Mouse (Mus musculus) hindbrain, postnatal 0 days (tissue): ENCODE results near the gene Cdhr1. TPM values are rescaled to one million over a fixed set of nuclear protein-coding genes. Genes with fewer than 3 reads are reported as not detected.

Experiments used
- ATAC-seq: fragments of 200-750 bp; cut with Nextera tagmentation; 2 replicates; pipeline ENCODE4 v1.8.0; 2017; ENCODE audit warnings: mild to moderate bottlenecking, moderate TSS enrichment, moderate library complexity
- DNase-seq: peaks from one replicate; pipeline ENCODE4 v3.0.0-alpha.2; 2015; ENCODE audit warnings: low spot score
- H3K27ac ChIP-seq: fragments of 300-500 bp; sonication (generic); 2 replicates; pipeline ENCODE4 v1.5.1; 2014; ENCODE audit warnings: mild to moderate bottlenecking
- H3K27me3 ChIP-seq: fragments of 300-500 bp; sonication (generic); 2 replicates; pipeline ENCODE4 v1.6.1; 2014; ENCODE audit warnings: low read length, mixed read lengths; ENCODE audit not compliant: insufficient read depth
- H3K36me3 ChIP-seq: fragments of 300-500 bp; sonication (generic); 2 replicates; pipeline ENCODE4 v1.6.1; 2014; ENCODE audit warnings: low read length, mixed read lengths; ENCODE audit not compliant: insufficient read depth
- H3K4me1 ChIP-seq: fragments of 300-500 bp; sonication (generic); 2 replicates; pipeline ENCODE4 v1.6.1; 2014; ENCODE audit warnings: antibody characterized with exemption, low read length, mixed read lengths; ENCODE audit not compliant: insufficient read depth
- H3K4me2 ChIP-seq: fragments of 300-500 bp; sonication (generic); 2 replicates; pipeline ENCODE4 v1.6.1; 2014; ENCODE audit warnings: low read depth, mild to moderate bottlenecking, low read length, moderate library complexity, mixed read lengths
- H3K4me3 ChIP-seq: fragments of 300-500 bp; sonication (generic); 2 replicates; pipeline ENCODE4 v1.5.1; 2014; ENCODE audit warnings: low read length
- H3K9ac ChIP-seq: fragments of 300-500 bp; sonication (generic); replicated peaks from 2 replicates; pipeline ENCODE4 v1.6.1; 2014; ENCODE audit warnings: mild to moderate bottlenecking, low read length, moderate library complexity, mixed read lengths
- H3K9me3 ChIP-seq: fragments of 300-500 bp; sonication (generic); 2 replicates; pipeline ENCODE4 v1.6.1; 2016; ENCODE audit warnings: low read length, mixed read lengths
- CTCF ChIP-seq: IDR thresholded peaks from 2 replicates; pipeline ENCODE4 v1.5.1; 2016; ENCODE audit warnings: antibody characterized with exemption, control low read depth, low read depth
- WGBS: fragments of 180-500 bp; shearing (Covaris S2); extraction: QIAGEN DNeasy Blood & Tissue Kit; methylation state at CpG from one replicate; pipeline ENCODE4 v1.1.7; 2014; 5-methylcytosine and 5-hydroxymethylcytosine counted together
- polyA plus RNA-seq: library from polyadenylated mRNA; unstranded; fragments of >200 nt; fragmentation: Nextera tagmentation; extraction: Ambion mirVana; gene quantifications from 2 replicates; pipeline ENCODE4 v1.2.1, GENCODE M21; 2015
- total RNA-seq: library from RNA; depleted of rRNA; stranded (reverse); fragments of >200 nt; gene quantifications from 2 replicates; pipeline ENCODE4 v1.2.3, GENCODE M21; 2014

Gene Cdhr1
- total and polyA plus RNA-seq, 2 experiments from 2014 or later, result 6.6 to 8.0 TPM

DNA sequence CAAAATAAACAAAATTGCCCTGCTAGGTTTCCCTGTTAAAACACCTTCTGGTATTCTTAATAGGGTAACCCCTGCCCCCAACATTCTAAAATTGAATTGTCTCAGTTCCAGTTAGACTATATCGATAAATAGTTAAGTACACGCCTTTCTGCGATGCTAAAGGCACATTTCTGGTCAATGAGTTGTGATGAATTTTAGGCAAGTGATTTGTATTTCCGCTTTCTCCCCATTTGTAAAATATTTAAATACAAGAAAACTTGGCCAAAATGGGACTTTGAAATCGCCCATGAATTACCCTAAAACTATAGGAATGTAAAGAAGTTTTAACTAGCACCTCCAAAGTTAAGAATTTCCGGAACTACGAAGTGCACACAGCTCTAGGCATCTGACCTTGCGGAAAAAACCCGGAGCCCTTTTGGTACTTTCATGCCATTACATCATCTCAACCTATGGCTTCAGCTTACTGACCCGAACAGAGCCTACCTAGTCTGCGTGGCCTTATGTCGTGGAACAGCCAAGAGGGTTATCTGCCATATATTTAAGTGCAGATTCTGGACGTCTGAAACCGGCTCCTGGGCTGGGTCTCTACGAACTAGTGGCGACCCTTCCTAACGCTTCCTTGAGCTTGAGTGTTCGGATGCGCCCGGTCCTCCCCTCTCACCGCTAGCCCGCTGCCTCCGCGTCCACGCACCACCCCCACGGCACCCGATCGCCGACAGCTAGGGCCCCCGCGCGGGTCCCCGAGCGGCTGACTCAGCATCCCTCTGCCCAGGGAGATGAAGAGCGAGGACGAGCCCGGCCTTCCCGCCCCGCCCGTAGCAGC, 36.4 kb upstream of the Cdhr1 start:
- Histone ChIP-seq H3K4me2 (peak overlapping the region; percentile 77), H3K9me3 (no peaks in the 10 kb centered on the region), H3K36me3 (peaks cover 20% of the 10 kb centered on the region; the same call in 1 of the 2 replicates), H3K4me3 (peak overlapping the region; percentile 90), H3K4me1 (0 out of 2 replicates have a peak, but pooled peaks cover 3% of the 10 kb centered on the region), H3K9ac (peak overlapping the region; percentile 89), H3K27ac (peak overlapping the region; percentile 91), H3K27me3 (no peaks in the 10 kb centered on the region)
- 2% methylated on average over 40 of the region's 40 CpGs for WGBS
- ATAC-seq, result peak; percentile 25; the same call in 1 of the 2 replicates
- DNase-seq, result peak; percentile 7
- no peak for TF ChIP-seq CTCF

DNA sequence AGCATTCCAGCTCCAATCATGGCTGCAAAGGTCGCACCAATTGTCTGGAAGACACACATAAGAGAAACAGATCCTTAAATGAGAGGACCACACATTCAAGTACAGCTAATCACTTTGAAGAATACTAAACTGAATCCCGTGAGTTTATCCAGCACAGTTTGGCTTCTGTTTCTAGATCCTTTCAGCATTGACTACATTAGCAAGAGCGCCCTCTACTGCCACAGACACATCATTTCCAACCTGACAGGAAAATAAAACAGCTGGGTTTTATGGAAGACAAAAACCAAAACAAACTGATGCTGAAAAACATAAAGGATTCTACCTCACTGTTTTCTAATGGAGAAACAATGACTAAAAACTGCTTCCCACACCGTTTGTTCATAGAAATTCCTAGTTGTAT, 29.5 kb upstream of the Cdhr1 start:
- Histone ChIP-seq H3K9me3 (no peaks in the 10 kb centered on the region), H3K27me3 (no peaks in the 10 kb centered on the region)
- WGBS, result 43% methylated on average over 4 of the region's 4 CpGs

DNA sequence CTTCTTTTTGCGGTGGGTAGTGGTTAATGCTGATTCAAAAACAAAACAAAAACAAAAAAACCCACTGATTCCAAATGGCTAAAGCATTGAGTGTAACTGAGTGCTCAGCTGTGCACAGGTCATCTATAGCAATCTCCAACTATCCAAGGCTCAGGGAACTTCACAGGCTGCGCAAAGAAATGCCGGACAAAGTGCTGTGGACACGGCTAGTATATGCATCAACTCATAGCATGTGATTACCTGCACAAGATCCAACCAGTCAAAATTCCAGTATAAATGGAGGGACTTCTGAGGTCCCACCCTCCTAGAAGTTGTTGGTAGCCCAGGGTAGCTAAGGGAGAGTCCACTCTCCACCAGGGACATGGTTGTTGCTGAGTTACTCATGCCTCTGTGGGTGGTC, 21.1 kb upstream of the Cdhr1 start:
- H3K36me3 ChIP-seq, result peaks cover 15% of the 10 kb centered on the region; the same call in 1 of the 2 replicates
- no peak overlapping the region for H3K4me2 ChIP-seq
- H3K4me1 ChIP-seq, result no peaks in the 10 kb centered on the region
- WGBS, result 95% methylated on average over 4 of the region's 4 CpGs
- no peak for ATAC-seq
- H3K27ac ChIP-seq, result no peak overlapping the region
- no peak for DNase-seq
- no peak overlapping the region for H3K4me3 ChIP-seq
- TF ChIP-seq CTCF, result no peak
- no peaks in the 10 kb centered on the region for H3K27me3 ChIP-seq
- no peak overlapping the region for H3K9ac ChIP-seq
- no peaks in the 10 kb centered on the region for H3K9me3 ChIP-seq

More for the DNA sequence above, 29.5 kb upstream of the Cdhr1 start:
- Histone ChIP-seq H3K4me1 (no peaks in the 10 kb centered on the region), H3K4me2 (no peak overlapping the region), H3K9ac (no peak overlapping the region), H3K4me3 (no peak overlapping the region), H3K36me3 (peaks cover 57% of the 10 kb centered on the region), H3K27ac (no peak overlapping the region)
- ATAC-seq (no peak), DNase-seq (peak; percentile 84)
- peak; percentile 75 for TF ChIP-seq CTCF

DNA sequence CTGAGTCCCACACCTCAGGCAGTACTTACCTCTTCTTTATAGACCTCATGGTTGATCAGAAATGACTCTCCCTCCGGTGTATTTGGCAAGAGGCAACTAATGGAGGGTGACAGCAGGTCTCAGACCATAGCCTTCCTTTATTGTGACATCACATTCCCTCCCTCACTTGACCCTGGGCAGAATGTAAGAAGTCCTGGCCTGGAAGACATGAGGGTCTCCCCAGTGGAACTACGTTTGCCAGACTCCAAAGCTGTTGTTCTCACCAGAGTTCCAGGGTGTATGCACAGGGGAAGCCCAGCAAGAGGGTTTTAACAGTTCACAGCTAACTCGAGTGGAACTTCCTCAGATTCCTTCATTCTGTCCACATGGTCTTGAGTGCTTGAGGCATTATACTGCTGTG, 15.8 kb upstream of the Cdhr1 start, which contains the start of gene 2610528A11Rik:
2610528A11Rik (minus strand) TSS at position 101 of the 400 bp plus-strand sequence.
- Histone ChIP-seq H3K9ac (no peak within 1 kb of the TSS), H3K4me2 (no peak within 1 kb of the TSS), H3K27me3 (no peaks in the 10 kb centered on the region), H3K9me3 (no peaks in the 10 kb centered on the region), H3K27ac (no peak within 1 kb of the TSS), H3K4me3 (no peak within 1 kb of the TSS), H3K4me1 (no peaks in the 10 kb centered on the region), H3K36me3 (no peaks in the 10 kb centered on the region)
- ATAC-seq (no peak), DNase-seq (no peak)
- TF ChIP-seq CTCF, result no peak
- WGBS, result 64% methylated on average over 3 of the region's 3 CpGs

DNA sequence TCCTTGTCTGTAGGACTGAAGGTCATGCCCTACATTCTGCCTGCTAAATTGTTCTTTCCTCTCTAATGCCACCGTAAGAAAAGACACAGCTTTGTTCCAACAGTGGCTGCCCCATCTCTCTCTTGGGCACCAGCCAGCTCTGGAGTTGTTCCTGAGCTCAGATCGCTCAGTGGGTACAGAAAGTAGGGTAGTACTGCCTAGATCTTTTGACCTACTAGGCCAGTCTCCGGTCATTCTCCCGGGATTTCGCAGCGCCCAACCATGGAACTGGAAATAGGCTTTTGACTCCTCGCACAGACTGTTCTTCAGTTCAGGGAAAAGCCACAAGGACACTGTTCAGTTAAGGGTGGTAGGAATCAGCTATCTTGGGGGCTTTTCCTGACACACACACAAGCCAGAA, 14.8 kb upstream of the Cdhr1 start:
- no peak for ATAC-seq
- H3K9me3 ChIP-seq, result no peaks in the 10 kb centered on the region
- DNase-seq, result no peak
- H3K9ac ChIP-seq, result no peak overlapping the region
- H3K27ac ChIP-seq, result no peak overlapping the region
- H3K4me2 ChIP-seq, result no peak overlapping the region
- H3K27me3 ChIP-seq, result no peaks in the 10 kb centered on the region
- no peaks in the 10 kb centered on the region for H3K36me3 ChIP-seq
- no peak overlapping the region for H3K4me3 ChIP-seq
- H3K4me1 ChIP-seq, result no peaks in the 10 kb centered on the region
- no peak for TF ChIP-seq CTCF
- 84% methylated on average over 7 of the region's 7 CpGs for WGBS

DNA sequence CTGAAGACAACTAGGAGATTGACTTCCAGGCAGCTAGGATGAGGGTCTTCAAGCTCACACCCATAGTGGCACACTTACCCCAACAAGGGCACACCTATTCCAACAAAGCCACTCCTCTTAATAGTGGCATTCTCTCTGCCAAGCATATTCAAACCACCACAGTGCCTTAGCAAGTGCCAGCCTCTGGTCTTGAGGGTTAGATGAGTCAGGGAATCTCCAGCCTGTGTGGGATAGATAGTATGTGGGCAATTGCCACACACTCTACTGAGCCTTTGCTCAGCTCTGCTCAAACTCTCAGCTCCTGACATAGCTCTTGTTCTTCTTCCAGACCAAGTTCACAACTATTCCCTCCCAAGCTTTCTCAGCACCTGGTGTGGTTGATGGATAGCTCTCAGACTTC, 13.2 kb upstream of the Cdhr1 start:
- TF ChIP-seq CTCF, result no peak
- no peaks in the 10 kb centered on the region for H3K4me1 ChIP-seq
- no peak overlapping the region for H3K27ac ChIP-seq
- H3K4me2 ChIP-seq, result no peak overlapping the region
- H3K9ac ChIP-seq, result no peak overlapping the region
- H3K9me3 ChIP-seq, result no peaks in the 10 kb centered on the region
- no peak for DNase-seq
- no peak for ATAC-seq
- no peak overlapping the region for H3K4me3 ChIP-seq
- no peaks in the 10 kb centered on the region for H3K36me3 ChIP-seq
- no peaks in the 10 kb centered on the region for H3K27me3 ChIP-seq

DNA sequence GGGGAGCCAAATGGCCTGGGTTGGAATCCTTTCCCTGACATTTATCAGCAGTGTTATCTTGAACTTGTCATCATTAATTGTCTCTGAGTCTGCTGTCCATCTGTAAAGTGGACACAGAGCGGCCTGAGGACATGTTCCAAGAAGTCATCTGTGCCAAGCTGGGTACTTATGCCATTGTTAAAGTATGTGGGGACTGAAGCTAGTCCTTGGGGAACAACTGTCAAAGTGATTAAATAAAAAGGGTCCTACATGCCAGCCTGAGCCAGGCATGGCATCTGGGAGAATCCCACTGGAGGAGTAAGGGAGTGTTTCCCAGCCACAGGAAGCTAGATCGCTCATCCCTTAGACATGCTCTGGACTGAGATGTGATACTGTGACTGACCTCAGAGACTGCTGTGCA, 12.3 kb upstream of the Cdhr1 start:
- peak; percentile 54 for DNase-seq
- no peaks in the 10 kb centered on the region for H3K4me1 ChIP-seq
- WGBS, result 67% methylated on average over 2 of the region's 2 CpGs
- TF ChIP-seq CTCF, result no peak
- H3K9me3 ChIP-seq, result no peaks in the 10 kb centered on the region
- H3K4me3 ChIP-seq, result no peak overlapping the region
- no peak overlapping the region for H3K9ac ChIP-seq
- H3K36me3 ChIP-seq, result no peaks in the 10 kb centered on the region
- no peak overlapping the region for H3K27ac ChIP-seq
- no peak overlapping the region for H3K4me2 ChIP-seq
- no peak; the same call in 1 of the 2 replicates for ATAC-seq
- H3K27me3 ChIP-seq, result no peaks in the 10 kb centered on the region
